Mouse (Mus musculus): ENCODE measurements around the gene Ddah1.
A peak's percentile ranks its signal among the peaks of the same experiment; 100 is the strongest.
"Not testable (repeated sequence)": the region's sequence is repeated elsewhere in the genome, so short reads cannot be mapped to it uniquely, and the experiment has no call there.

Gene Ddah1

GRCm38 (mm10) chr3:145913263-145913662 lies 154.8 kb downstream of the Ddah1 start:
- DNase-seq (ENCODE audit: low spot score): no peak

GRCm38 (mm10) chr3:145913942-145914341 lies 155.5 kb downstream of the Ddah1 start:
- DNase-seq (ENCODE audit: low spot score): not testable (repeated sequence)

- DNase-seq (ENCODE audit: low spot score): no peak
These were observed 157.9 kb downstream of the Ddah1 start for GRCm38 (mm10) chr3:145916374-145916773.

GRCm38 (mm10) chr3:145916826-145917225 lies 158.4 kb downstream of the Ddah1 start:
- no peak for DNase-seq (ENCODE audit: low spot score)

- no peak for DNase-seq (ENCODE audit: low spot score)
These were observed 163.8 kb downstream of the Ddah1 start, which contains the start of gene Bcl10 for GRCm38 (mm10) chr3:145922019-145922854. Gene Bcl10 (plus strand): TSS chr3:145922804.

- DNase-seq (ENCODE audit: low spot score): no peak
These were observed 164.5 kb downstream of the Ddah1 start for GRCm38 (mm10) chr3:145922971-145923370.

- peak; percentile 96 for DNase-seq (ENCODE audit: low spot score)
These were observed 165.6 kb downstream of the Ddah1 start for GRCm38 (mm10) chr3:145923874-145924577.

- peak; percentile 24 for DNase-seq (ENCODE audit: low spot score)
These were observed 166.3 kb downstream of the Ddah1 start for GRCm38 (mm10) chr3:145924649-145925337.

- DNase-seq (ENCODE audit: low spot score): no peak
These were observed 167.0 kb downstream of the Ddah1 start for GRCm38 (mm10) chr3:145925506-145925905.

GRCm38 (mm10) chr3:145929525-145930400 lies 171.3 kb downstream of the Ddah1 start:
- no peak for DNase-seq (ENCODE audit: low spot score)

- DNase-seq (ENCODE audit: low spot score): no peak
These were observed 175.4 kb downstream of the Ddah1 start for GRCm38 (mm10) chr3:145933845-145934244.

- DNase-seq (ENCODE audit: low spot score): peak; percentile 75
These were observed 179.3 kb downstream of the Ddah1 start, which contains the start of gene 2410004B18Rik for GRCm38 (mm10) chr3:145937505-145938404. Gene 2410004B18Rik (plus strand): TSS chr3:145938014.

- no peak for DNase-seq (ENCODE audit: low spot score)
These were observed 180.2 kb downstream of the Ddah1 start for GRCm38 (mm10) chr3:145938405-145939349.

GRCm38 (mm10) chr3:145939402-145939801 lies 180.9 kb downstream of the Ddah1 start:
- DNase-seq (ENCODE audit: low spot score): no peak

- no peak for DNase-seq (ENCODE audit: low spot score)
These were observed 181.5 kb downstream of the Ddah1 start for GRCm38 (mm10) chr3:145939971-145940370.

- peak; percentile 67 for DNase-seq (ENCODE audit: low spot score)
These were observed 183.5 kb downstream of the Ddah1 start for GRCm38 (mm10) chr3:145941971-145942370.

All from layer of hippocampus, adult 9-10 months (tissue).